Mouse (Mus musculus): ENCODE measurements around the gene Ano8. TPM values are rescaled to one million over a fixed set of nuclear protein-coding genes. Genes with fewer than 3 reads are reported as not detected.
A peak's percentile ranks its signal among the peaks of the same experiment; 100 is the strongest.

Ano8 gene
- 10 to 100 TPM; 13.5 to 15.4 TPM for total RNA-seq (2021)

DNA sequence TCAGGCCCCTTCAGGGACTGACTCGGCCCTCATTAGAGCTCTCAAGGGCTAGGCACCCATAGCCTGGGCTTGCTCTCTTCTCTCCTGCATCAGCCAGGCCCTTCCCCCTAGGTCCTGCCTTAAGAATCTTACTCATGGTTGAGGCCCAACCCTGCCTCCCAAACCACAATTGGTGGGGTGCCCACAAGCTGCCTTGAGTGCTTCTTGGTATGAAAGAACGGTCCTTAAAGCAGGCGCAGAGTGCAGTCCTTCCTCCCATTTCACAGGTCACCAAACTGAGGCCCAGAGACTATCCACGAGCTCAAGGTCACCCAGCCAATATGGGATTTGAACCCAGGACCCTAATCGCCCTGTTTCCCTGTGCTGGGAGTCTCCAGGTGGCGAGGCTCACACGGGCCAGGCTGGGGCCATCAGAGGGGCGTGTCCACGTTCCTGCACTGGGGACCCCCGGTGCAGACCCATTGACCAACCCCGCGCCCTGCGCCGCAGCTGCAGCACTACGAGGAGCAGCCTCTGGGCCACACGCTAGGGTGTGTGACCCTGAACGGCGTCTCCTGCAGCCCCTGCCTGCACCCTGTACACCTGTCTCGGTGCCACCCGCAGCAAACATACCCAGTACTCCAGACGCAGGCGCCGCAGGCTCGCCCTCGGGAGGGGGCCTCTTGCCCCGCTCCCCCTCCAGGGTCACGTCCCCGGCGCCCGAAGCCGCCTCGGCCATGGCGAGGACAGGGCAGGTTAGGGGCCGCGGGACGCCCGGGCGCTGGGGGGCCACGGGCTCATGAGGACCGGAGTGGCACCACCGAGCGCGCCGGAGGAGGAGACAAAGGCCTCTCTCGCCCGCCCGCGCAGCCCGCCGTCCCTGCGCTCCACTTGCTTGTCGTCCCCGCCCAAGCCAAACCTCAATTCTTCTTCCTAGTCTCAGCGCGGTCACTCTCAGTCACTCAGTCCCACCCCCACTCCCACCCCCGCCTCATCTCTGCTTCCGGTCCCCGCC is at the start of gene Ano8:
Ano8 (minus strand) TSS at position 822 of the 994 bp plus-strand sequence.
- DNase-seq, result peak; percentile 86

- no peak for DNase-seq
Measured at GRCm38 (mm10) chr8:71534263-71534810, 48.6 kb upstream of the Ano8 start.

DNA sequence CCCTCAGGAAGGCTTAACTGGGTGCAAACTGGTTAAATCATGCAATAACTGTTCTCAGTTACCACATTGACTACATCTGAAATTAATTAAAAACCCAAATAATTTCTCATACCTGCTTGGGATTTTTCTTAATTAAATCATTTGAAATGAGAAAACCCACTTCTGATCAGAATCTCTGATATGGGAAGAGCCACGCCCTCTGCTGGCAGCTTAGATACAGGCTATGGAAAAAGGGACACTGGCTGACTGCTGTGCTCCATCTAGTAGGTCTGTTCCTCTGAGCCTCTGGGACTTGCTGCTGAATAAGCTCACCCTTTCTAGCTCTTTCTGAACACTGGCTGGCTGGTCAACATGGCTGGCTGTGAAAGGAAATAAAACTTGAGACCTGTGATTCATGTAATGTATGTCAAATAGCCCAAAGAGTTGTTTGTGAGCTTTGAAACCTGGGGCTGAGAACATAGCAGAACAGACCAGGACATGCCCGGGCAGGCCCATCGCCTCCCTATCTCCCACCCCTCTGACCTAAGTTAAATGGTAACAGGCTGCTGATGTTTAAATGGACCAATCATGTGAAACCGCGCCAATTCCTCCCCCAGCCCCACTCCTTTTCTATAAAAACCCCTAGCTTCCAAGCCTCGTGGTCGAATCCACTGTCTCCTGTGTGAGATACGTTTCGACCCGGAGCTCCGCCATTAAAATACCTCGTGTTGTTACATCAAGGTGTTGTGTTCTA is 45.1 kb upstream of the Ano8 start:
- DNase-seq, result peak; percentile 34

- peak; percentile 56 for DNase-seq
Measured at GRCm38 (mm10) chr8:71528362-71529073, 42.8 kb upstream of the Ano8 start.

DNA sequence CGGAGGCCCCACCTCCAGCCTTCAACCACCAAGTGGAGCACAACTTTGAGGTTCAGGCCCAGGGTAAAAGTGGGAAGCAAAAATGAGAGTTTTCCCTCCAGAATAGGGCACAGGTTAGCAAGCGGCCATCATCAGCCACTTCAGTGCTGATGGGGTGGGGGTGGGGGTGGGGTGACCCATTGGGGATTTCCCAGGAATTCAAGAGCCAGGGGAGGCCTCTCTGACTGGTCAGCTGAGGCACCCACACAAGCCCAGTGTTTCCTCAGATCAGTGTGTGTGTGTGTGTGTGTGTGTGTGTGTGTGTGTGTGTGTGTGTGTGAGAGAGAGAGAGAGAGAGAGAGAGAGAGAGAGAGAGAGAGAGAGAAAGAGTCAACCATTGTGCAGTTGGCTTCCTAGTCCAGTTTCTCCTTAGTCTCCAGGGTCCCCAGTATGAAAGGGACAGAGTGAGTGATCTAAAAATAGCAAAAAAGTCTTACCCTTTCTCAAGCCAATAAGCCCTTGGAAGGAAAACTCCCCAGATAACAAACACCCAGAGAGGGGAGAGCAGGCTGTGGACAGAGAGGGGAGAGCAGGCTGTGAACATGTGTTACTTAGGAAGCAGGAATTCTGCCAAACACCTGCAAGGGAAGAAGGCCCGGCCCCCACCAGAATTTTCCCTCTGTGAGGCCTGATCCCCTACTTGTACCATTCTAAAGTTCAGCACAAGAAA is 41.6 kb upstream of the Ano8 start:
- DNase-seq, result peak; percentile 36

DNA sequence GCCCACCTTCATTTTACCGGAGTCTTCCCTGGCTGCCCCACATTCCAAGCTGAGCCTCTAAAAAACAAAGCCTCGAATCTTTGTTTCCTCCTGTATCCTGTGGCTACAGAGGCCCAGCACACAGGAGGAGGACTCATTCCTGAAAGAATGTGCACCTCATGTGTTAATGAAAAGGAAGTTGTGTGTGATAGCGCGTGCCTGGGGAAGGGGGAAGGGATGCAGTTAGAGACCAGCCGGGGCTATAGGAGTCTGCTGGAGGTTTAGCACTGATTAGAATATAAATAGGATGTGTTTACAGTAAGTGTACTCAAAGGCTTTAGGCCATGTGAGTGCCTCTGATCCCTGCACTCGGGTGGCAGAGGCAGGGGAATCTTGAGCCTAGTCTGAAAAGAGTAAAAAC is 40.5 kb upstream of the Ano8 start:
- peak; percentile 29 for DNase-seq

- no peak for DNase-seq
Measured at GRCm38 (mm10) chr8:71525226-71526050, 39.7 kb upstream of the Ano8 start, which contains the start of gene Ccdc194. Ccdc194 (minus strand) TSS chr8:71525711.

GRCm38 (mm10) chr8:71521634-71522033 is 35.9 kb upstream of the Ano8 start:
- peak; percentile 99 for DNase-seq

GRCm38 (mm10) chr8:71519037-71519825 is 33.5 kb upstream of the Ano8 start:
- DNase-seq, result peak; percentile 82

- DNase-seq, result no peak
Measured at GRCm38 (mm10) chr8:71516786-71517185, 31.0 kb upstream of the Ano8 start.

GRCm38 (mm10) chr8:71515043-71515442 is 29.3 kb upstream of the Ano8 start:
- no peak for DNase-seq

DNA sequence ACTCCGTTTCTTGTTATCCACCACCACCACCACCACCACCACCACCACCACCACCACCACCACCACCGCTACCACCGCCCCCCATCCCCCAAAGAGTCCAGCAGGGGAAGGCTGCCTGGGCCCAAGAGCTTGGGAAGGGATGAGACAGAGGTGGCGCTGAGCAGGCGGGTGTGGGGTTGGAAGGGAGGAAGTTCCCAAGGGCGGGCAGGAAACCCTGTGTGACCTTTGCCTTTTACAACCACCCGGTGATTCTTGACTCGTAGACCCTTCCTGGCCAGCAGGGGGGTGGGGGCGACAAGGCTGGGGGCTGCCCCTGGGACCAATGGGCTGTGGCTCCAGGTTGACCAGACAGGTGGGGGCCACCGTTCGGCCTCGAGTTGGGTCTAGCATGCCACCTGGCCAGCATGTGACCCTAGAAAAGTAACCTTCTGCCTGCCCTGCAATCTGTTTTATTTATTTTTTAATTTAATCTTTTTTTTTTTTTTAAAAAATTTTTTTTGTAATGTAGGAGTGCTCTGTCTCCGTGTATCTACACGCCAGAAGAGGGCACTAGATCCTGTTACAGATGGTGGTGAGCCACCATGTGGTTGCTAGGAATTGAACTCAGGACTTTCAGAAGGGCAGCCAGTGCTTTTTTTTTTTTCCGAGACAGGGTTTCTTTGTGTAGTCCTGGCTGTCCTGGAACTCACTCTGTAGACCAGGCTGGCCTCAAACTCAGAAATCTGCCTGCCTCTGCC is 27.4 kb upstream of the Ano8 start:
- no peak for DNase-seq

GRCm38 (mm10) chr8:71511644-71512043 is 25.9 kb upstream of the Ano8 start, which contains the start of gene Plvap:
Plvap (minus strand) TSS chr8:71511752.
- no peak for DNase-seq

DNA sequence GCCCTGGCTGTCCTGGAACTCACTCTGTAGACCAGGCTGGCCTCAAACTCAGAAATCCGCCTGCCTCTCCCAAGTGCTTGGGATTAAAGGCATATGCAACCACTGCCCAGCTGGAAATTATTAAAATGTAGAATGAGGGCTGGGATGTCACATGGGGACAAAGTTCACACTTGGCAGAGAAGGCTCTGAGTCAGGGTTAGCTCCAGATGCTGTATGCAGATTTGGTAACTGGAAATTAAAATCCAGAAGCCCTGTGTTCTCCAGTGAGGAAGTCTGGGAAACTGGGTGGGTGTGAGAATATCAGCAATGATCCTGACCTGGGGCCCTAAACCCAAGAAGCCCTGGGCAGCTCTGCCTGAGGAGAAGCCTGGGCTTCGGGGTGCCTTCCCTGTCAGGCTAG is 23.6 kb upstream of the Ano8 start:
- no peak for DNase-seq

- DNase-seq, result peak; percentile 82
Measured at GRCm38 (mm10) chr8:71507589-71508104, 21.9 kb upstream of the Ano8 start.

DNA sequence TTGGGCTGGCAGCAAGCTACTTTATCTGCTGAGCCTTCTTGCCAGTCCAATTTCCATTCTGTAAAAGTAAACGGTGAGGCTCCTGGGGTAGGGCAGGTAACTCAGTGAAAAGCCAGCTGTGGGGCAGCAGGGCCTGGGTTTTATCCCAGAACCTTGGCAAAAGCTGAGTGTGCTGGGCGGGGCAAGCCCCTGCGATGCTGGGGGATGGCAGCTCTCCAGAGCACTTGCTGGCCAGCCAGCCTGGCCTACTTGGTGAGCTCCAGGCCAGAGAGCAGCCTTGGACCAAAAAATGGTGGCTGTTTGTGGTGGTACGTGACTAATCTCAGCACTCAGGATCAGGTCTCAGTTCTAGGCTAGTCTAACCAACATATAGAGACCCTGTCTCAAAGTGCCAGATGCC is 20.2 kb upstream of the Ano8 start:
- no peak for DNase-seq

DNA sequence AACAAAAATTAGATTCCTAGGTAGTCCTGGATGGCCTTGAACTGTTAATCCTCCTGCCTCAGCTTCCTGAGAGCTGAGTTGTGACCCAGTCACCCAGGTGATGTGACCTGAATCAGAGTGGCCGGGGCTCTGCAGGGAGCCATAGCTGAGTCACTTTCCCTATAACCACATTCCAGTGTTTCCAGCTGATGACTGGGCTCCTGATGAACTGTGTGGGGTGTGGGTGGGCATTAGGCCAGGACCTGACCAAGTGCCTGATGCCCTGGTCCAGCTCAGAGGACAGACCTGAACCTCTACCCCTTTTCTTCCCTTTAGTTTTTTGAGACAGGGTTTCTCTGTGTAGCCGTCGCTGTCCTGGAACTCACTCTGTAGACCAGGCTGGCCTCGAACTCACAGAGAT is 19.6 kb upstream of the Ano8 start:
- DNase-seq, result no peak

- DNase-seq, result no peak
Measured at GRCm38 (mm10) chr8:71504349-71504748, 18.6 kb upstream of the Ano8 start.
